Mouse (Mus musculus): Measurements from ENCODE around the gene Tmem98. TPM values are rescaled to one million over a fixed set of nuclear protein-coding genes. Genes with fewer than 3 reads are reported as not detected.
A peak's percentile ranks its signal among the peaks of the same experiment; 100 is the strongest.

Gene Tmem98
- 74.8 and 76.3 TPM in 2 replicates for polyA plus RNA-seq (2016; fragmentation: Nextera tagmentation; extraction: Ambion mirVana)

- Histone ChIP-seq H3K9ac (peak within 1 kb of the TSS; percentile 89), H3K4me3 (replicated peaks) (peak within 1 kb of the TSS; percentile 63), H3K4me2 (peak within 1 kb of the TSS; percentile 85), H3K9me3 (no peaks in the 10 kb centered on the region), H3K27ac (peak within 1 kb of the TSS; percentile 84), H3K4me1 (peaks cover 23% of the 10 kb centered on the region), H3K36me3 (replicated peaks) (peaks cover 24% of the 10 kb centered on the region), H3K27me3 (no peaks in the 10 kb centered on the region)
- WGBS: 1% methylated on average over 44 of the region's 54 CpGs
- ATAC-seq (ENCODE audit: low FRiP score): peak; percentile 82
Measured at GRCm38 (mm10) chr11:80809993-80810821, at the start of gene Tmem98. Gene Tmem98, plus strand, starts transcription at chr11:80810175.

DNA sequence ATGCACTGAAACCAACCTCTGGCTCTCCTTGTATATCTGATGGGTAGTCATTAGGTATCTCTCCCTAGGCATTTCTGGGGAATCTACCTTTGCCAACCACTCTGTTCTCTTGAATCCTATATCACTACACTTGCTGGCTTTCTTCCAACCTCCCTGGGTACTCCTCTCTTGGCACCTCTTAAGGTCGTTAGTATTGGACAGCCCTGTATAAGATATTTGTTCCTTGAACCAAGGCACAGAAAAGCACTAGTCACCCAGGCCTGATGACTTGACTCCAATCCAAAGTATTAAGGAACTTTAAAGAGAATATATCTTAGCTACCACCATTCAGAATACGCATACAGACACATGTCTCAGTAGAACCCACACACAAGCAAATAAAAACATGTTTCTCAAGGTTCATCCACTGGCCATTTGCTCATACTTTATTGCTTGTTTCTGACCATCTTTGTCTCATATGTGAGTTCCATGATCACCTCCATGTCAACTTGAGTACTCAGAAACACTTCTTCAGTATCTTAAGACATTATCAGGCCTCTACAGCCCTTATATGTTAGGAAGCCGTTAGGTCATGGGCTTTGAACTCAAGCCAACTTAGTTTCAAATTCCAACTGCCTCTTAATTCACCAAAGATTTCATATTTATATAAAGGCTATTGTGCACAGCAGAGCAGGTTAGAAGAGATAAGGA, 48.5 kb upstream of the Tmem98 start:
- Histone ChIP-seq H3K27ac (no peak overlapping the region), H3K4me3 (replicated peaks) (no peak overlapping the region)
- WGBS: 89% methylated on average over 3 of the region's 3 CpGs

DNA sequence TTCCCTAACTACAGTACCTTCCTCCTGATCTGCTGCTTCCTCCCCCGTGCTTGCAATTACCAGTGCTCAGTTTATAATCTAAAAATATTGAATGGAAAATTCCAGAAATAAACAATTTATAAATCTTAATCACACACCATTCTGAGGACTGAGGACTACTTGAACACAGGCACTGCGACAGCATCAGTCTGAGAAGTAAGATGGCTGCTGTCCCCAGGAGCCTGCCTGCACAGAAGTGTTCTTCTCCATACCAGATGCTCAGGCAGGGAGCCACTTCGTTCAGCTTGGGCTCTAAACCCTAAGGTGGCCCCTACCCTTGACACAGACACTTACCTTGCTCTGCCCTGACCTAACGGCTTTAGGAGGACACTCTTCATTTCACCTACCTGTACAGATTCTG, 47.9 kb upstream of the Tmem98 start:
- WGBS: 82% methylated on average over 4 of the region's 4 CpGs
- ATAC-seq (ENCODE audit: low FRiP score): no peak

More for the DNA sequence above, 48.5 kb upstream of the Tmem98 start:
- Histone ChIP-seq H3K27me3 (no peaks in the 10 kb centered on the region), H3K9me3 (no peaks in the 10 kb centered on the region), H3K9ac (no peak overlapping the region), H3K36me3 (replicated peaks) (no peaks in the 10 kb centered on the region), H3K4me1 (no peaks in the 10 kb centered on the region), H3K4me2 (no peak overlapping the region)
- ATAC-seq (ENCODE audit: low FRiP score): no peak

GRCm38 (mm10) chr11:80766068-80766467, 43.9 kb upstream of the Tmem98 start:
- no peak for ATAC-seq (ENCODE audit: low FRiP score)
- Histone ChIP-seq H3K9me3 (no peaks in the 10 kb centered on the region), H3K4me1 (no peaks in the 10 kb centered on the region; the same call in 1 of the 2 replicates), H3K27me3 (no peaks in the 10 kb centered on the region), H3K36me3 (replicated peaks) (no peaks in the 10 kb centered on the region), H3K9ac (no peak overlapping the region), H3K27ac (no peak overlapping the region), H3K4me2 (no peak overlapping the region), H3K4me3 (replicated peaks) (no peak overlapping the region)
- 94% methylated on average over 4 of the region's 4 CpGs for WGBS

More for the DNA sequence above, 47.9 kb upstream of the Tmem98 start:
- Histone ChIP-seq H3K4me1 (no peaks in the 10 kb centered on the region), H3K4me2 (no peak overlapping the region), H3K9ac (no peak overlapping the region), H3K9me3 (no peaks in the 10 kb centered on the region), H3K27me3 (no peaks in the 10 kb centered on the region), H3K36me3 (replicated peaks) (no peaks in the 10 kb centered on the region), H3K4me3 (replicated peaks) (no peak overlapping the region), H3K27ac (no peak overlapping the region)

GRCm38 (mm10) chr11:80766472-80767319, 43.3 kb upstream of the Tmem98 start:
- WGBS: 89% methylated on average over 6 of the region's 6 CpGs
- Histone ChIP-seq H3K4me2 (no peak overlapping the region), H3K27ac (no peak overlapping the region), H3K9ac (no peak overlapping the region), H3K9me3 (no peaks in the 10 kb centered on the region), H3K4me3 (replicated peaks) (no peak overlapping the region), H3K36me3 (replicated peaks) (no peaks in the 10 kb centered on the region), H3K27me3 (no peaks in the 10 kb centered on the region), H3K4me1 (no peaks in the 10 kb centered on the region; the same call in 1 of the 2 replicates)
- no peak for ATAC-seq (ENCODE audit: low FRiP score)

DNA sequence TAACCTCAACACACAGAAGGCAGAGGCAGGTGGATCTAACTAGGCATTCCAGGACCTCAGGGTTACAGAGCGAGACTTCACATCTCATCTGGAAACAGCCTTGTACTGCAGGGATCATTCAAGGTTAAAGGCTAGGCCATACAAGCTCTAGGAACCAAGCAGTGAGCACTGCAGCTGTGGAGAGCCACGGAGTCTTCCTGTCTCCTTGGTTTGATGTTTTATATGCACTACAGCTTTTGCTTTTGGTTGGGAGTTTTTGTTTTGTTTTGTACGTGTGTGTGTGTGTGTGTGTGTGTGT, 42.7 kb upstream of the Tmem98 start:
- 77% methylated on average over 3 of the region's 3 CpGs for WGBS
- ATAC-seq (ENCODE audit: low FRiP score): no peak
- no peaks in the 10 kb centered on the region for H3K27me3 ChIP-seq

GRCm38 (mm10) chr11:80771186-80771585, 38.8 kb upstream of the Tmem98 start:
- H3K4me2 ChIP-seq: no peak overlapping the region
- H3K36me3 ChIP-seq (replicated peaks): no peaks in the 10 kb centered on the region
- ATAC-seq (ENCODE audit: low FRiP score): no peak
- no peaks in the 10 kb centered on the region for H3K9me3 ChIP-seq
- H3K4me1 ChIP-seq: no peaks in the 10 kb centered on the region; the same call in 1 of the 2 replicates
- no peak overlapping the region for H3K4me3 ChIP-seq (replicated peaks)
- no peak overlapping the region for H3K27ac ChIP-seq
- no peak overlapping the region for H3K9ac ChIP-seq
- no peaks in the 10 kb centered on the region; the same call in 1 of the 2 replicates for H3K27me3 ChIP-seq
- 82% methylated on average over 3 of the region's 3 CpGs for WGBS

More for the DNA sequence above, 42.7 kb upstream of the Tmem98 start:
- Histone ChIP-seq H3K9ac (no peak overlapping the region), H3K36me3 (replicated peaks) (no peaks in the 10 kb centered on the region), H3K4me2 (no peak overlapping the region), H3K27ac (no peak overlapping the region), H3K4me1 (no peaks in the 10 kb centered on the region; the same call in 1 of the 2 replicates), H3K4me3 (replicated peaks) (no peak overlapping the region), H3K9me3 (no peaks in the 10 kb centered on the region)

GRCm38 (mm10) chr11:80771596-80772250, 38.3 kb upstream of the Tmem98 start:
- Histone ChIP-seq H3K4me2 (no peak overlapping the region), H3K27ac (no peak overlapping the region), H3K4me3 (replicated peaks) (no peak overlapping the region), H3K36me3 (replicated peaks) (no peaks in the 10 kb centered on the region), H3K9me3 (no peaks in the 10 kb centered on the region), H3K9ac (no peak overlapping the region), H3K4me1 (no peaks in the 10 kb centered on the region; the same call in 1 of the 2 replicates), H3K27me3 (no peaks in the 10 kb centered on the region; the same call in 1 of the 2 replicates)
- 86% methylated on average over 5 of the region's 5 CpGs for WGBS
- no peak for ATAC-seq (ENCODE audit: low FRiP score)

- Histone ChIP-seq H3K27me3 (no peaks in the 10 kb centered on the region; the same call in 1 of the 2 replicates), H3K4me2 (no peak overlapping the region), H3K27ac (no peak overlapping the region), H3K9ac (no peak overlapping the region), H3K36me3 (replicated peaks) (no peaks in the 10 kb centered on the region), H3K4me3 (replicated peaks) (no peak overlapping the region), H3K4me1 (no peaks in the 10 kb centered on the region; the same call in 1 of the 2 replicates), H3K9me3 (no peaks in the 10 kb centered on the region)
- ATAC-seq (ENCODE audit: low FRiP score): no peak
- 82% methylated on average over 6 of the region's 6 CpGs for WGBS
Measured at GRCm38 (mm10) chr11:80772595-80773210, 37.3 kb upstream of the Tmem98 start.

GRCm38 (mm10) chr11:80775535-80775934, 34.4 kb upstream of the Tmem98 start:
- H3K4me2 ChIP-seq: no peak overlapping the region
- no peak for ATAC-seq (ENCODE audit: low FRiP score)
- no peak overlapping the region for H3K27ac ChIP-seq
- H3K36me3 ChIP-seq (replicated peaks): no peaks in the 10 kb centered on the region
- H3K4me3 ChIP-seq (replicated peaks): no peak overlapping the region
- H3K9me3 ChIP-seq: no peaks in the 10 kb centered on the region
- peaks cover 7% of the 10 kb centered on the region for H3K4me1 ChIP-seq
- H3K9ac ChIP-seq: no peak overlapping the region
- peaks cover 15% of the 10 kb centered on the region for H3K27me3 ChIP-seq
- WGBS: 81% methylated on average over 3 of the region's 3 CpGs

DNA sequence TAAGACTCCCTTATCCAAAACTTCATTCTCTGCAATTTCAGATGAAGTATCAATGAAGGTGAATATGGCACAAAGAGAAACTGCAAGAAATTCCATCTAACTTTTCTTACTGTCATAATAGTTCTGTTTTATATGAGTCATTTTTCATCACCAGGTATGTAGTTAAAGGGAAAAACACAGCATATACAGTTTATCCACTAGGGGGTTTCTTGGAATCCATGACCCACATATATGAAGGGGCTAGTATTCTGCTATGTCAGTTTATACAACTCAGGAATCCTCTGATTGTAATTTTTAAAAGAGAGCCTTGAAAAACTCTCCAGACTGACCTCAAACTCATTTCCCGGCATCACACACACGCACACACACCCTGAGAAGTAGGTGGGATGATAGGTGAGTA, 32.3 kb upstream of the Tmem98 start:
- no peak overlapping the region for H3K27ac ChIP-seq
- no peak for ATAC-seq (ENCODE audit: low FRiP score)
- no peaks in the 10 kb centered on the region for H3K36me3 ChIP-seq (replicated peaks)
- H3K4me3 ChIP-seq (replicated peaks): no peak overlapping the region
- H3K9ac ChIP-seq: no peak overlapping the region
- H3K9me3 ChIP-seq: no peaks in the 10 kb centered on the region
- 84% methylated on average over 2 of the region's 2 CpGs for WGBS
- H3K4me1 ChIP-seq: peaks cover 7% of the 10 kb centered on the region
- no peak overlapping the region for H3K4me2 ChIP-seq
- peaks cover 15% of the 10 kb centered on the region for H3K27me3 ChIP-seq

Data from forebrain, embryonic 12.5 days (tissue).